Mouse (Mus musculus): Measurements from ENCODE around the gene Gnmt.

Gnmt gene

DNA sequence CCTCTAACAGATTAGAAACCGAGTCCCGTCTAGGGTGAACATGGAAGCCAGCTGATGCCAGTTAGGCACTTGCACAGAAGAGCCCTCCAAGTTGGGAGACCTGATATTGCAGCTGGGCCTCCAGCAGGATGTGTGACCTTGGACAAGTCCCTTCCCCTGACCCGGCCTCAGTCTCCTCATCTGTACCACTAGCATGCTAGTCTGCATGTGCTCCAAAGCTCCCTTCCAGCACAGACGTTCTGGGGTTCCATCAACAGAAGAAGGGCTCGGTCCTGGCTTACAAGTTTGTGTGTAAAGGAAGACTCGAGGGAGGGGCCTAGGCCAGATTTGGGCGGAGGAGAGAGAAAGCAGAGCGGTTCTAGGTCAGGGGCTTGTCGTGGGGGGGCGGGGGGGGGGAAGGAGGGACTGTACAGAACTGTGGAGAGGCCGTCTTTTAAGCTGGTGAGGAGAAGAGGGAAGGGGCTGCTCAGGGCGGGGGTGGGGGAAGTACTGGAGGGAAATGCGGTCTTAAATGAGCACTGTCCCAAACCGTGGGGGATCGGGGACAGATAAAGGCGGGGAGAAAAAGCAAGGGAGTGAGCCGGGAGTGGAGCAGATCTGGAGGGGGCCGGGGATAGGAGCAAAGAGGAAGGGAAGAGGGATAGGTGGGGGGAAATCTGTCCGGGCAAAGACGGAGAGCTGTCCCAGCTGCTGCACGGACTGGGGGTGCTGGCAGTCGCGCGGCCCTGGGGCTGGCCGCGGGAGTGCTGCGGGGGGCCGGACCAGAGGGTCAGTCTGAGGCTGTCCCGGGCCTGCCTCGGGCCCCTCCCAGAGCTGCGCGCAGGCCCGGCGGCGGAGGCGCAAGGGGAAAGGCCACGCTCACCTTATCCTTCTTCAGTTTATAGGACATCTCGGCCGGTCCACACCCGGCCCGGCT is 24.7 kb downstream of the Gnmt start:
- DNase-seq (ENCODE audit: low spot score in 2 of 2): no peak

DNA sequence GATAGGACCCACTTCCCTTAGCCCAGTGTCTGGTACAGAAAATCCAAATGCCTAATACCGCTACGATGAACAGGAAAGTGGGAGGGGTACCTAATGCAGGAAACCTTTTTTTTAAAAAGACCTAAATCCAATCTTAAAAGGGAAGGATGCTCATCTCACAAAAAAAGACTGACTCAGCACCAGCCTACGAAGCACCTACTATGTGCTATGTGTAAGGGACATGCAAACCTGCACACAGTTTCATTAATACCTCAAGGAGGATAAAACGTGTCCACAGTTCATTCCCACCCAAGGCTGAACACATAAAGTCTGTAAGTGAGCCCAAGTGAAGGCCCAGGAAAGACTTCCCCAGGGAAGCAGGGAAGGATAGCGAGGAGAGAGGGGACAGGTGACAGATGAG is 26.5 kb downstream of the Gnmt start:
- no peak for DNase-seq (ENCODE audit: low spot score in 2 of 2)

DNA sequence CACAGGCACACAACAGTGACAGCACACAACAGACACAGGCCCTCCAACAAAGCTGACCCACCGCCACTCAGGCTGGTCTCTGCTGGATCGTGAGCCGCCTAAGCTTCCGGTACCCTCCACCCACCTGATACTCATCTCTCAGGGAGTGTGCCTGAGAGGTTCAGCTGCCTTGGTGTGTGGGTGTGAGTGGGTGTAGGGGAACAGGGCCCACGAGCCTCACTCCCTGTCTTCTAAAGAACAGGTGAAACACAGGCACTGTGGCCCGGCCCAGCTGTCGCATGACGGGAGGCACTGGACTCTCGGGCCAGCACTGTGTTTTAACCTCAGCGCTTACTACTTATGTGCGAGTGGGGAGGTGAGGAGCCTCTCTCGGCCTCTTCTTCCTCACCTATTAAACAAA is 26.9 kb downstream of the Gnmt start:
- no peak for DNase-seq (ENCODE audit: low spot score in 2 of 2)

DNA sequence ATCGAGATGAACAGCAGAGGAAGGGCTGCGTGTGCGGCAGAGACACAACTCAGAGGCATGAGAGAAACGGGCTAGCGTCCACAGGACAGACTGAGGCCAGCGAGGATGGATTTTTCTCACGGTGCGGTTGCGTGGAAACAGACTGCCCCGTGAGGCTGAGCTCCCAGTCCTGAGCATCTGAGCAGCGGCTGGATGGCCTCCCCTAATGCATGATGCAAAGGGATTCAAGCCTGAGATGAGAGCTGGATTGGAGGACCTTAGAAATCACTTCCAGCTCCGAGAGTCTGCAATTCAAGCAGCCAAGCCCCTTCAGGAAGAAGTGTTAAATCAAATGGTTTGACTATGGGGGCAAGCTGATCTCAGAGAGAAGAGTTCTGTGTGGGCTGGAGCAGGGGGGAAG is 27.5 kb downstream of the Gnmt start:
- no peak for DNase-seq (ENCODE audit: low spot score in 2 of 2)

DNA sequence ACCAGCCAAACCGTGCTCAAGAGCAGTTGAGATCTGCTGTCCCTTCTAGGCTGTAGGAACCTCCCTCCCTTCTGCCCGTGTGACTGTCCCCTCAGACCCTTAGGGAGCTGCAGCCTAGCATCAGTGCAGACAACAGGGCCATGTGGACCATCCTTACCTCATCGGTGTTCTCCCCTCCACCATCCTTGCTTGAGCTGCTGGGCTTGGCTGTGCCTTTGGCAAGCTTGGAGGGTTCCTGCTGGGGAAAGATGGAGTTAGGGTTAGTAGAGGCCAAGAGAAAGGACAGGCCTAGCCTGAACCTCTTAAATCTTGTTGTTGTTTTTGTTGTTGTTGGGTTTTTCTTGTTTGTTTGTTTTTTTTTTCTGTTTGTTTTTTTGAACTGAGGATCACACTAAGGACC is 29.1 kb downstream of the Gnmt start:
- no peak for DNase-seq (ENCODE audit: low spot score in 2 of 2)

DNA sequence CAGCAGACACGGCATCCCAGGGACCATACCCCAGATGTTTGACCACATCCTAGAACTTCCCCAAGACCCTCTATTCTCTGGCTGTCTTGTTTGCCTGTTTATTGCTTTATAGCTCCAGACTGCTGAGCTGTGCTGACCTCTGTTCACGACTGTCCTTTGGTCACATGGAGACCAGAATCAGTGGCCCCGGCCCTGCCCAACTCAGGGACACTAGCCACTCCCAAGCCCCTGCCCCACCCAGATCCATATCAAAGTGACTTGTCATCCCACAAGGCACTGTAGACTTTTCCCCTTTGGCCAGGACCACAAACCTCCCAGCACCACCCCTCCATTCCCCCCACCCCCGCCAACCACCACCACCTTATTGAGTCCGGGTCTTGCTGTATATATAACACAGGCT is 29.7 kb downstream of the Gnmt start:
- no peak for DNase-seq (ENCODE audit: low spot score in 2 of 2)

DNA sequence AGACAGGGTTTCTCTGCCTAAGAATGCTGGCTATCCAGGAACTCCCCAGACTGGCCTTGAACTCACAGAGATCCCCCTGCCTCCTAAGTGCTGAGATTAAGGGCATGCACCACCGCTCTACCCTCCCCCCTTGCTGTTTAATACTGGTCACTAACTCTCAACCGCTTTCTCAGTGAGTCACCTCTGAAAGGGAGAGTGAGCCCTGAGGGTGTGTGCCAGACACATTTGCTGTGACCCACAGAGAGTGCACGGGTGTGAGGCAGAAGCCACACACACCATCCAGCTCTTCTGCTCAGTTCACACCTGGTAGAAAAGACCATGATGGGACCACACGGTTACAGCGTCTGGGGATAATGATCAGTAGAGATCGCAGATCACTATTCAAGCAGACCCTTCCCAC is 30.5 kb downstream of the Gnmt start:
- no peak for DNase-seq (ENCODE audit: low spot score in 2 of 2)

DNA sequence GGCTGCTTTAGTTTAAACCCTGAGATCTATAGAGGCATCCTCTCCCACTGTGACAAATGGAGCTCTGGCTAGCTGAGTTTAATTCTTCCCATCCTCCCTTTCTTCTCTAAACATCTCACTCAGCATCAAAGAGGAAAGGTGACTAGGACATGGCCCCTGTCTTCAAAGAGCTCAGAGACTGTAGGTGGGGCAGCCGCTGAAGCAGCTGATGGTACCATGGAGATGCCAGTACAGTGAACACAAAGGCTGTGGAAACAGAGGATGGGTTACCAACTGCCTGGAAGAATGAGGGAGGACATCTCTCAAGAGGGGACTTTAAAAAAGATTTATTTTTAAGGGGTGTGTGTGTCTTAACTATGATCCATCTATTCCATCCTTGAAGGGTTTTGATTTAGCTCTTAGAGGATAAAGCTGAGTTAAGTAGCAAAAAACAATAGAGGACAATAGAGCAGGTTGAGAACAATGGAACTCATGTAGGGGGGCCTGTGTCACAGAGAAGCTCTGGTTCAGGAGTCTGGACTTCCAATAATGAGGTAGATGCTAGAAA is 34.4 kb downstream of the Gnmt start:
- DNase-seq (ENCODE audit: low spot score in 2 of 2): no peak

DNA sequence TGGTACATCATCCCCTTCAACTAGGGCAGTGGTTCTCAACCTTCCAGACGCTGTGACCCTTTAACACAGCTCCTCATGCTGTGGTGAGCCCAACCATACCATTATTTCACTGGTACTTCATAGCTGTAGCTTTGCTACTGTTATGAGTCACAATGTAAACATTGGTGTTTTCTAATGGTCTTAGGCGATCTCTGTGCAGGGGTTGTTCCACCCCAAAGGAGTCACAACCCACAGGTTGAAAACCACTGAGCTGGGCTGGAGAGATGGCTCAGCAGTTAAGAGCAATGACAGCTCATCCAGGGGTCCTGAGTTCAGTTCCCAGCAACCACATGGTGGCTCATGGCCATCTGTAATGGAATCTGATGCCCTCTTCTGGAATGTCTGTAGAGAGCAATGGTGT is 37.6 kb downstream of the Gnmt start:
- DNase-seq (ENCODE audit: low spot score in 2 of 2): no peak

DNA sequence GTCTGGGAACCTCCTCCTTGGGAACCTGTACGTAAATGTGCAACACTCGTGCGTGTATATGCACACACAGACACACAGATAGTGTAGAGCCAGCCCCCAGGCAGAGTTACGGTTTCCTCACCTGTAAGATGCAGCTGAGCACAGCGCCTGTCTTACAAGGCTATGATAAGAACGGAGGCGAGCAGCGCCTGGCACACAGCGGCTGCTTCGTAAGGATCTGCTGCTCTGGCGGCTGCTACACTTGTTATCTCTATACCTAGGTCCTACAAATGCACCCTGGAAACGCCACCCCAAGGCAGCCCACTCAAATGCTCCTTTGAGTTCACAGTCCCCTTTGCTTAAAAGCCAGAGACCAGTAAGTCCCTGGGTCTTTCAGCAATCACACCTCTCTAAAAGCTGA is 38.3 kb downstream of the Gnmt start:
- no peak for DNase-seq (ENCODE audit: low spot score in 2 of 2)

DNA sequence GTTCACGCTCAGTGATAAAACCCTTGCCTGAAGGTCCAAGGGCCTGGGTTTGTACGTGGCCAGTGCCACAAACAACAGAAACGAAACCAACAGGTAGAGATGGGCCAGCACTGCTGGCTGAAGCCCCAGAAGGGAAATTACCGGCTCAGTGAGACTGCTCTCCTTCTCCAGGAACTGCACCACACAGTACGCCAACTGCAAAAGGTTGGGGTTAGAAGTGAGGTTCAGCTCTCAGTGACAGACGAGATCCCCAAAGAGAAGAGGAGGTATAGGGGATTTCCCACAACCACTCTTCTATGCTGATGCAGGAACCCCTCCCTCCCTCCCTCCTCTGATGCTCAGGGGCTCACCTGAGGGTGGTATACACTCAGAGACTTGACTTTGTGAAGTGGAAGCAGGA is 43.1 kb downstream of the Gnmt start:
- no peak for DNase-seq (ENCODE audit: low spot score in 2 of 2)

DNA sequence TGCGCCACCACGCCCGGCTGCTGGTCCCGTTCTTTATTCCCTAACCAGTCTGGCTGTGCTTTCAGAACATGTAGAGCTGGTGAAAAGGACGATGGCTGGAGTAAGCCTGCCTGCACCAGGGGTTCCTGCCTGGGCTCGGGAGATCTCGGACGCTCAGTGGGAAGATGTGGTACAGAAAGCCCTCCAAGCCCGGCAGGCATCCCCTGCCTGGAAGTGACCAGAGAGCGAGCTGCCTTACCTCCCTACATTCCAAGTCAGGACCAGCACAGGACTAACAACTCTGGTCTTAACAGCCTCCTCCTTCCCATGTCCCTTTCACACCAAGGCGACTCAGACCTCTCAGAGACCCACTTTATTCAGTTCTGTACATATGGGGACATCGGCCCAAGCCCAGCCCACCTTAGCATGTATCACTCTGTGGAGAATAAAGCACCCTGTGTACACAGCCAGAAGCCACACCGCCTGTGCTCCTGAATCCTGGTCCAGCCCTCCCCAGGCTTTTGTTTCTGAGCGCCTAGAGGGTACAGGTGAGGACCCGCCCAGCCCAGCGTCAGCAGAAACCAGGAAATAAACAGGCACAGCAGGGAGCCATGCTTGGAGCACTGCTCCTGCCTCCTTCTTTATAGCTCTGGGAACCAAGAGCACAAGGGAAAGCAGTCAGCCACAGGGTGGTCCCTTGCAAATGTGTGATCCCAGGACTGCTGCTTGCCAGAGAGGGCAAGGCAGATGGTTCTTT is 46.1 kb downstream of the Gnmt start:
- no peak for DNase-seq (ENCODE audit: low spot score in 2 of 2)

DNA sequence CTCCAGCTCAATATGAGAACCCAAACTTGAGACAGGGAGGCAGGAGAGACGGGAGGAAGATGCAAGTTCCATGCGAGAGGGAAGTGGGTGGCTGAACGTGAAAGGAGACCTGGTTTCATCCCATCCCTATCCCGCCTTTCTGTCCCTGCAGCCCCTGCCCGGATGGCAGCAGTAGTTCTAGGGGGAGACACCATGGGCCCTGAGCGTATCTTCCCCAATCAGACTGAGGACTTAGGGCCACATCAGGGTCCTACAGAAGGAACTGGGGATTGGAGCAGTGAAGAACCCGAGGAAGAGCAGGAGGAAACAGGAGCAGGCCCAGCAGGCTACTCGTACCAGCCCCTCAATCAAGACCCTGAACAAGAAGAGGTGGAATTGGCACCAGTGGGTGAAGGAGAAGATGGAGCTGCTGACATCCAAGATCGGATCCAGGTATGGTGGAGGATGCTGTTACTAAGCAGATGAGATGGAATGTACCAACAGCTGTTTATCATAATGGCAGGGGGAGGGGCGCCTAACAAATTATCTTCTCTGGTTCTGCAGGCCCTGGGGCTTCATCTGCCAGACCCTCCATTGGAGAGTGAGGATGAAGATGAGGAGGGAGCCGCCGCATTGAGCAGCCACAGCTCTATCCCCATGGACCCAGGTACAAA is 47.4 kb downstream of the Gnmt start:
- DNase-seq (ENCODE audit: low spot score in 2 of 2): no peak

DNA sequence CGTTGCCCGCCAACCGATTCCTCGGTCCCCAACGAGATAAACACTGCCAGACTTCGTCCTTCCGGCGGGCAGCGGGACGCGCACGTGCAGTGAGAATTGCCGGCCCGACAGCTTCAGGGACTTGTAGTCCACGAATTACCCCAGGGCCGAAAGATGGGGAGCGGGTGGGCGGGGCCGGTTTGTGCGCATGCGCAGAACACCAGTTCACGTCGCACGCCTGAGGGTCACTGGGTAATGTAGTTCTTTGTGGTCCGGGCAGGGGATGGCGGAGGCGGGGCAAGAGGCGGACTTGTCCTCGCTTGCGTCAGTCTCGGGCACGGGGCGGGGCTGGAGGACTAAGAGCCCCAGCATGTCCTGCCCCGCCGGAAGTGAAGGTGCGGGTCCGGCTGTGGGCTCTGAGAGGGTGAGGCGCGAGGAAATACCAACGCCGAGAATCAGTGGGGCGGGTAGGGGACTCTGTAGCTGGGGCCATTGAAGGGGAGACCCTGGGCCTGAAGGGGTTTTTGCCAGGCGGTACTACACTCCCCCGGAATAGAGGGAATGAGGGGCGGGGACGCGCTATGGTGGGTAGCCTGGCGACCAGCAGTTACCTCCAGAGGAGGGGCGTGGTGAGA is 48.1 kb downstream of the Gnmt start, which contains the start of gene Klhdc3:
Klhdc3 (minus strand) TSS at position 155 of the 614 bp plus-strand sequence.
- peak; percentile 98 to 99 for DNase-seq (ENCODE audit: low spot score in 2 of 2)

DNA sequence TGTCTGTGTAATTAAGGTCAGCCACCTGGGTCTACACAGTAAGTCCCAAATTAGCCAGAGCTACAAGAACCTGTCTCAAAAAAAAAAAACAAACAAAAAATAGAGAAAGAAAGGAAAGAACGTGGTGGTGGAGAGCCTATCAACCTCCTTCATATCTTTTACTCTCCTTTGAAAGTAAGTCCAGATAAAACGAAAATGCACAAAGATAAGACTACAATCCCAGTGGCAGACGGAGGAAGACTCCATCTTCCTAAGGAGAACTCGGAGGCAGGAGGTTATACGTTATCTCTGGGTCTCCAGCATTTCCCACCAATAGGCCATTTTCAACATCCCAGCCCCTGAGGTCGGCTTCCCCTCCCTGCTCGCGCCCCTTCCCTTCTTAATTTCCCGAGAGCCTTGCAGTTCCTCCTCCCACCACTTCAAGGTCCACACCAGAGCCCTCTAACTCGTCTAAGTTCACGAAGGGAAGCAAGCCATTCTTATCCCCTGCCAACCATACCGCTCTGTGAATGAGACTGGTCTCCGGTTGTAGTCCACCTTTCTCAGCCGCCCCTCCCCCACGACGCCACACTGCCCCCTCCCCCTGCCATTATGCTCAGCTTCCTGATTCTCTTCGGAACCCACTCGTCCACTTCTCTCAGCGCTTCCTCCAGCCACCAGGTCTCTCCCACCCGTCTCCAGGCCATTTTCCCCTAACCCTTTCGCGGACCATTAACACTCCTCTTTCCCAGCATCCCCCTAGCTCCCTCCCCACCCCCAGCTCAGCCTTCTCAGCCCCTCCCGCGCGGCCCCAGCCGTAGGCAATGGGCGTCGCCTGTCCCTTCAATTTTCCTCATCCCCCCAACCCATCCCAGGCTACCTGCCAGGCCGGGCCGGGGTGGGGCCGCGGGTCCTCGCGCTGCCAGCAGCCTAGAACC is 48.9 kb downstream of the Gnmt start:
- DNase-seq (ENCODE audit: low spot score in 2 of 2): peak; percentile 46 to 79

DNA sequence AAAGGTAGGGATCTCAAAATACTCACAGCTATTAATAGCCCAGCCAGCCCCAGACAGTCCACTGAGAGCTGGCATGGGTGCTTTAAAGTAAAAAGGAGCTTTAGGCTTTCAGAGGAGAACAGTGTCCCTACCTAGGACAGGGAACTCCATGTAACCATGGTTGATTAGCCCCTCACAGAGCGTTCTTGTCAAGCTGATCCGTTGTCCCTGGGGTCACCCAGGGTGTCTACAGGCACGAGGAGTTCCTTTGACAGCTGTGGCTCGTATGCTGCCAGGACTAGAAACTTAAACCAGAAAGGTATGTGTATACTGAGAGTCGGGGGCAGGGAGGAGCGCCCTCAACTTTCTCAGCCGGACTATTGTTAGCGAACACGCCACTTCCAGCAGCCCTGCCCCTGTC is 50.1 kb downstream of the Gnmt start:
- no peak for DNase-seq (ENCODE audit: low spot score in 2 of 2)

DNA sequence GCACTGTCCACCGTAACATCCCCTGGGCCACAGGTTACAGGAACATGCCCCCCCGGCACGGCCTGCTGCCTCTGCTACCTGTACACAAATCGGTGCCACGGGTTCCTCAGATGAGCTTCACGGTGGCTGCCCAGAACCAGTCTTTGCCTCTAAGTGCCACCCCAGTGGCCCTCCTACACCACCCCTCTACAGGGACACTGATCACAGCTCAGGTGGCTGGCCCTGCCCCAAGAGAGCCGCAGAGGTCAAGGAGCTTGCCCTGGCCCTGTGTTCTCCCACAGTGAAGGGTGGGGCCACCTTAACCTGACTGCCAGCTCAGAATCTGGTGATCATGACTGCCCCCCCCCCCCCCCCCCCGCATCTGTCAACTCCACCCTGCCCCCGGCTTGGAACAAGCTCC is 50.6 kb downstream of the Gnmt start, which contains the start of gene Mea1:
Mea1 (plus strand) TSS at position 378 of the 400 bp plus-strand sequence.
- no peak for DNase-seq (ENCODE audit: low spot score in 2 of 2)

Data from spleen, postnatal 4 days (tissue).